9 mouse cellular contexts compared by ENCODE assay signal in genomic region chr3:68761626-68762331, GRCm38 (mm10).
DNase-seq lines count a peak whose midpoint lies in the region; ATAC-seq lines count a peak whose summit lies in the region.
"Had no signal": no experiment of that assay in that cellular context is flagged by ENCODE, and none has a peak within 500 bp of the region (broad histone marks: within the 10 kb centered on the region; RNA-seq: fewer than 3 reads in every experiment).

No protein-coding gene starts in this region.

- peak; percentile 29; the same call in 1 of the 2 replicates for ATAC-seq in lung, embryonic 15.5 days (ENCODE audit: borderline replicate concordance, extremely low read depth, low FRiP score, low TSS enrichment)
- ATAC-seq in intestine, embryonic 16.5 days: peak; percentile 80
- ATAC-seq in neural tube, embryonic 11.5 days (ENCODE audit: insufficient read depth, low FRiP score, low TSS enrichment): no peak

- no peak overlapping the region; the same call in 1 of the 2 replicates for H3K4me2 ChIP-seq in lung, embryonic 15.5 days
- peak overlapping the region; percentile 33 for H3K4me2 ChIP-seq in intestine, embryonic 16.5 days (ENCODE audit: low read depth, low read length)
- H3K4me2 ChIP-seq in neural tube, embryonic 11.5 days (ENCODE audit: low read depth): no peak overlapping the region
- H3K4me2 ChIP-seq: midbrain, embryonic 12.5 days had no signal

- H3K4me1 ChIP-seq in lung, embryonic 15.5 days: peaks cover 34% of the 10 kb centered on the region
- H3K4me1 ChIP-seq in intestine, embryonic 16.5 days (ENCODE audit: control insufficient read depth, insufficient read depth, low read length): peaks cover 6% of the 10 kb centered on the region
- H3K4me1 ChIP-seq in neural tube, embryonic 11.5 days (ENCODE audit: control insufficient read depth, insufficient read depth, low read length): 0 out of 2 replicates have a peak, but pooled peaks cover 5% of the 10 kb centered on the region
- H3K4me1 ChIP-seq: midbrain, embryonic 12.5 days had no signal

- peak overlapping the region; percentile 15; the same call in 1 of the 2 replicates for H3K27ac ChIP-seq in lung, embryonic 15.5 days
- H3K27ac ChIP-seq in intestine, embryonic 16.5 days (ENCODE audit: low read length): peak overlapping the region; percentile 51; the same call in 1 of the 2 replicates
- no peak overlapping the region for H3K27ac ChIP-seq in neural tube, embryonic 11.5 days (ENCODE audit: low read depth, low read length)
- H3K27ac ChIP-seq: midbrain, embryonic 12.5 days had no signal

- DNase-seq in lung, postnatal 10 days: no peak
- DNase-seq in embryo, embryonic 10 days (ENCODE audit: low spot score): peak; percentile 78
- DNase-seq in neural tube, embryonic 11.5 days (ENCODE audit: low spot score): peak; percentile 32
- no peak for DNase-seq in adrenal gland, adult 8-10 months
- DNase-seq in right cerebral cortex, adult 18-20 months: no peak
- no peak for DNase-seq in right cerebral cortex, postnatal 25 days

- H3K4me3 ChIP-seq in lung, embryonic 15.5 days: no peak overlapping the region
- H3K4me3 ChIP-seq in intestine, embryonic 16.5 days (ENCODE audit: low read length): no peak overlapping the region
- H3K4me3 ChIP-seq in neural tube, embryonic 11.5 days (ENCODE audit: low read depth, low read length): no peak overlapping the region
- H3K4me3 ChIP-seq: midbrain, embryonic 12.5 days had no signal

- H3K27me3 ChIP-seq in lung, embryonic 15.5 days: no peaks in the 10 kb centered on the region
- H3K27me3 ChIP-seq in intestine, embryonic 16.5 days (replicated peaks; ENCODE audit: control insufficient read depth, insufficient read depth, low read length): no peaks in the 10 kb centered on the region
- no peaks in the 10 kb centered on the region for H3K27me3 ChIP-seq in neural tube, embryonic 11.5 days (ENCODE audit: control insufficient read depth, insufficient read depth, low read length)
- H3K27me3 ChIP-seq: midbrain, embryonic 12.5 days had no signal

- H3K9me3 ChIP-seq in lung, embryonic 15.5 days: no peaks in the 10 kb centered on the region
- H3K9me3 ChIP-seq in intestine, embryonic 16.5 days (ENCODE audit: control insufficient read depth, low read length): no peaks in the 10 kb centered on the region
- H3K9me3 ChIP-seq in neural tube, embryonic 11.5 days (ENCODE audit: control insufficient read depth, low read length): no peaks in the 10 kb centered on the region
- H3K9me3 ChIP-seq: midbrain, embryonic 12.5 days had no signal

- 18% methylated on average over 11 of the region's 11 CpGs for WGBS in lung, embryonic 15.5 days
- WGBS in intestine, embryonic 16.5 days: 13% methylated on average over 11 of the region's 11 CpGs
- WGBS in neural tube, embryonic 11.5 days: 28% methylated on average over 11 of the region's 11 CpGs

- H3K9ac ChIP-seq in lung, embryonic 15.5 days: no peak overlapping the region
- no peak overlapping the region for H3K9ac ChIP-seq in intestine, embryonic 16.5 days (ENCODE audit: low read depth, low read length)
- no peak overlapping the region for H3K9ac ChIP-seq in neural tube, embryonic 11.5 days (ENCODE audit: low read length)
- H3K9ac ChIP-seq: midbrain, embryonic 12.5 days had no signal

- H3K36me3 ChIP-seq in lung, embryonic 15.5 days: no peaks in the 10 kb centered on the region
- H3K36me3 ChIP-seq in intestine, embryonic 16.5 days (ENCODE audit: control insufficient read depth, insufficient read depth, low read length): no peaks in the 10 kb centered on the region
- H3K36me3 ChIP-seq in neural tube, embryonic 11.5 days (ENCODE audit: control insufficient read depth, insufficient read depth, low read length): no peaks in the 10 kb centered on the region
- H3K36me3 ChIP-seq: midbrain, embryonic 12.5 days had no signal

Comparison
In these comparisons a context has a peak if more than half of its experiments do, and no peak if none do; other contexts are left out.
1. DNase-seq: peak in embryo, embryonic 10 days (single experiment) and neural tube, embryonic 11.5 days (single experiment); none in lung, postnatal 10 days (single experiment), adrenal gland, adult 8-10 months (single experiment), right cerebral cortex, adult 18-20 months (single experiment) and right cerebral cortex, postnatal 25 days (single experiment).